Mouse (Mus musculus) midbrain, embryonic 14.5 days (tissue): Measurements from ENCODE around the gene Zfp775. TPM values are rescaled to one million over a fixed set of nuclear protein-coding genes. Genes with fewer than 3 reads are reported as not detected.
A peak's percentile ranks its signal among the peaks of the same experiment; 100 is the strongest.

Experiments used
- ATAC-seq: fragments of 200-750 bp; cut with Nextera tagmentation; 2 replicates; pipeline ENCODE4 v1.8.0; 2017; ENCODE audit warnings: moderate number of reproducible peaks, moderate library complexity; ENCODE audit not compliant: low FRiP score, low TSS enrichment
- DNase-seq: peaks from one replicate; pipeline ENCODE4 v3.0.0-alpha.2; 2015
- H3K27ac ChIP-seq: fragments of 300-500 bp; sonication (generic); replicated peaks from 2 replicates; pipeline ENCODE4 v1.5.1; 2014; ENCODE audit warnings: mild to moderate bottlenecking, low read depth, low read length, moderate library complexity
- H3K27me3 ChIP-seq: fragments of 300-500 bp; sonication (generic); 2 replicates; pipeline ENCODE4 v1.6.1; 2014; ENCODE audit warnings: low read length, control low read depth, mixed read lengths; ENCODE audit not compliant: control insufficient read depth, insufficient read depth
- H3K36me3 ChIP-seq: fragments of 300-500 bp; sonication (generic); 2 replicates; pipeline ENCODE4 v1.6.1; 2014; ENCODE audit warnings: low read length, control low read depth; ENCODE audit not compliant: control insufficient read depth, insufficient read depth
- H3K4me1 ChIP-seq: fragments of 300-500 bp; sonication (generic); 2 replicates; pipeline ENCODE4 v1.6.1; 2014; ENCODE audit warnings: mild to moderate bottlenecking, antibody characterized with exemption, low read length, control low read depth; ENCODE audit not compliant: control insufficient read depth, insufficient read depth
- H3K4me2 ChIP-seq: fragments of 300-500 bp; sonication (generic); 2 replicates; pipeline ENCODE4 v1.6.1; 2014; ENCODE audit warnings: mild to moderate bottlenecking, low read length, moderate library complexity
- H3K4me3 ChIP-seq: fragments of 300-500 bp; sonication (generic); replicated peaks from 2 replicates; pipeline ENCODE4 v1.5.1; 2014; ENCODE audit warnings: low read depth, low read length
- H3K9ac ChIP-seq: fragments of 300-500 bp; sonication (generic); replicated peaks from 2 replicates; pipeline ENCODE4 v1.6.1; 2014; ENCODE audit warnings: mild to moderate bottlenecking, low read length, moderate library complexity
- H3K9me3 ChIP-seq: fragments of 300-500 bp; sonication (generic); 2 replicates; pipeline ENCODE4 v1.6.1; 2016; ENCODE audit warnings: low read length, control low read depth, mixed read lengths; ENCODE audit not compliant: control insufficient read depth
- WGBS: fragments of 180-500 bp; shearing (Covaris S2); extraction: QIAGEN DNeasy Blood & Tissue Kit; methylation state at CpG from one replicate; pipeline ENCODE4 v1.1.7; 2014; 5-methylcytosine and 5-hydroxymethylcytosine counted together
- polyA plus RNA-seq: library from polyadenylated mRNA; unstranded; fragments of >200 nt; fragmentation: Nextera tagmentation; extraction: Ambion mirVana; gene quantifications from 2 replicates; pipeline ENCODE4 v1.2.1, GENCODE M21; 2014

Gene Zfp775
- polyA plus RNA-seq, 1 experiment from 2014 or later: 17.5 TPM

DNA sequence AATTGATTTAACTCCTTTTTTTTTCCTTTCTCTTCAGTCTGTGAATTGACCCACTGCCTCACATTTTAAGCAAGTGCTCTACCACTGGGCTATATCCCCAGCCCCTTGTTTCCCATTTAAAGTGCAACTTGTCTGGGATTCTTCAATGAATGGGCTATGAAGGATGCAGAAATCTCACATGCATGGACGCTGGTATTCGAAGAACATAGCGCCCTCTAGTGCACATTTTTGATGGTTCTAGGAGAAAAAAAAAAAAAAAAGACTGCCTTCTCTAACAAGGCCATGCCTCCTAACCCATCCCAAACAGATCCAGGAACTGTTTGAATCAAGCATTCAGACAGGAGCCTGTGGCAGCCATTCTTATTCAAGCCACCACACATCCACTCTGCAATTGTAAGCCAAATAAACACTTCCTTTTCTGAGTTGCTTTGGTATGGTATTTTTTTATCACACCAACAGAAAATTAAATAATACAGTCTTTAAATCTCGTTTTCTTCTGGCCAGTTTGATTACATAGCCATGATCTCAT, 41.0 kb downstream of the Zfp775 start:
- no peaks in the 10 kb centered on the region for H3K27me3 ChIP-seq
- ATAC-seq (no peak), DNase-seq (peak; percentile 90)
- H3K9me3 ChIP-seq: no peaks in the 10 kb centered on the region
- H3K4me3 ChIP-seq: no peak overlapping the region
- H3K4me2 ChIP-seq: no peak overlapping the region
- 22% methylated on average over 4 of the region's 4 CpGs for WGBS
- no peaks in the 10 kb centered on the region for H3K4me1 ChIP-seq
- H3K9ac ChIP-seq: no peak overlapping the region
- H3K27ac ChIP-seq: no peak overlapping the region
- no peaks in the 10 kb centered on the region for H3K36me3 ChIP-seq

DNA sequence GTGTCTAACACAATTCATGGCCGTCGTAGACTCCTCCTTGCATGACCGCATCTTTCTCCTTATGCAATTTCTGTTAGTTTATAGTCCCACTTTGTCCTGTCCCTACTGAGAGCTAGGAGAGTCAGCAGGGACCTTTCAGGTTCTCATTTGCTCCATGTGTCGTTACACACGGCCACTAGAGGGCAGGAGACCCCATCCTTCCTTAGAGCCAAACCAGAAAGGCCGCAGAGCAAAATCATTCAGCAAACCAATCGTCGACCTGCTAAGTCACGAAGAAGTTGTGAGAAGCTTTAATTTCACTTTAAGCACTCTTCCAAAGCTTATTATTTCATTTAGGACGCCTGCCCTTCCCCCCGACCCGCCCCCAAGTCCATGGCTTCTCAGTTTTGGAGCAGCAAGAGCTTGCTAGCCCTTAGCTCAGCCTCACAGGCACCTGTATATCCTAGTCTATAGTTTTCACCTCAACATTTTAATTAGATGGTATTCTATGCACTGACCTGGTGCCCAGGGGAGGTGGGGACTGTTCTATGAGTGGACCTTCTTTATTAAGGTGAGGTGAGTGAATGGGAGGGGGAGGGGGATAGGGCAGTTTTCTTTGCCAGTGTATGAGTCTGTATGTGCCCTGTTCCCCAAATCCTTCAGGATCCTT, 43.9 kb downstream of the Zfp775 start:
- no peak overlapping the region for H3K4me2 ChIP-seq
- no peak for ATAC-seq

DNA sequence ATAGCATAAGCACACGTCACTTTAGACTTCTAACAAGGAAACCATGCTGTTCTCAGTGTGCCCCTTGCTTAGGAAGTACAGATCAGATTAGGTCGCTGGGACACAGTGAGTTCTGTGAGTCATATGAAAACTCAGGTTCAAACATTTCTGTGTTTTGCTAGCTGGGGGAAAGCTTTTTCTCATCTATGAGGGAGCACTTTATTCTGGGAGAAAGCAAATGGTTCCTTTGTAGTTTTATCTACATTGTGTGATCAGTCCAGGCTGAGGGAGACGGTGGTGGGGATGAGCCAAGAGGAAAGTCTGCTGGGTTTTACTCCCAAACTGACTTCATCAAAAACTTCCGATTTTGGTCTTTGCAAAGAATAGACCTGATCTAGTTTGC, 44.4 kb downstream of the Zfp775 start:
- H3K4me3 ChIP-seq: no peak overlapping the region
- ATAC-seq: no peak
- H3K36me3 ChIP-seq: no peaks in the 10 kb centered on the region
- H3K27ac ChIP-seq: no peak overlapping the region
- H3K4me2 ChIP-seq: no peak overlapping the region
- 85% methylated on average over 4 of the region's 4 CpGs for WGBS
- DNase-seq: no peak
- H3K27me3 ChIP-seq: no peaks in the 10 kb centered on the region
- H3K4me1 ChIP-seq: no peaks in the 10 kb centered on the region
- no peaks in the 10 kb centered on the region for H3K9me3 ChIP-seq
- H3K9ac ChIP-seq: no peak overlapping the region

More for the DNA sequence above, 43.9 kb downstream of the Zfp775 start:
- H3K4me3 ChIP-seq: no peak overlapping the region
- no peaks in the 10 kb centered on the region for H3K27me3 ChIP-seq
- no peaks in the 10 kb centered on the region for H3K9me3 ChIP-seq
- WGBS: 14% methylated on average over 12 of the region's 12 CpGs
- H3K36me3 ChIP-seq: no peaks in the 10 kb centered on the region
- H3K9ac ChIP-seq: no peak overlapping the region
- DNase-seq: peak; percentile 88
- H3K4me1 ChIP-seq: no peaks in the 10 kb centered on the region
- no peak overlapping the region for H3K27ac ChIP-seq

DNA sequence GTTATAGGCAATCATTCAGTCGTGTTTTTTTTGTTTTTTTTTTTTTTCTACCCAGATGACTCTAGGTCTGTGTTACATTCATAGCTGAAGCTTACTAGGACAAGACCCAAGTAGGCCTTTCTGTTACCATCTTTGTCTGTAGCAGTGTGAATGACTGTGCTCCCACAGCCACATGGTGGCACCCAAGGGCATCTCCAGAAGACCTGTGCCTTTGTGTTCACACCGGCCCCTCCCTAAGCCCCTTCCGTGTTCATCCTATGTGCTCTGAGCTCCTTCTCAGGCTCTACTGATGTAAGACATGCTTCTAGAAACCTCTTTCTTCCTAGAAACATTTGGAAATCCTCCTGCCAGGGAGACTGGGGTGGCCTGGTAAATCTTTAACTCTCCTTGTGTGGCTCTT, 45.1 kb downstream of the Zfp775 start, which contains the start of gene Gimap8:
Gene Gimap8 (plus strand): TSS at position 240 of the 400 bp plus-strand sequence.
- Histone ChIP-seq H3K9ac (no peak within 1 kb of the TSS), H3K4me1 (no peaks in the 10 kb centered on the region), H3K4me3 (no peak within 1 kb of the TSS), H3K36me3 (no peaks in the 10 kb centered on the region), H3K4me2 (no peak within 1 kb of the TSS), H3K27me3 (no peaks in the 10 kb centered on the region), H3K27ac (no peak within 1 kb of the TSS), H3K9me3 (no peaks in the 10 kb centered on the region)
- ATAC-seq (no peak), DNase-seq (no peak)
- 46% methylated on average over 3 of the region's 3 CpGs for WGBS

DNA sequence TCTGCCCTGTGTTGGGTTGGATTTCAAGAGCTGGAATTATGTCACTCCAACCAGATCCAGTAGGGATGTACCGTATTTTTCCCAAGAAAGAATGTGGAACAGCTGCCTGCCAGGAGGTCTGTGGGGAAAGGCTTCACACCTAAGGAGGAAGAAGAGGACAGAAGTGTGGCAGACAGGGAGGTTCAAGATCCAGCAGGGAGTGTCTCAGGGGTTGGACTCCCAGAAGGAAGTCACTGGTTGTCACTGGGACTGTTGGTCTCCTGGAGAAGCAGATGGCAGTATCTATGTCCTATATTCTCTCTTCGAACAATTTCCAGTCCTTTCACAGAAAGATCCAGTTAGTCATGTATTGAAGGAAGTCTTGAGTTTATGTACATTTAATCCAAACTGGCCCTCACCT, 45.7 kb downstream of the Zfp775 start:
- no peak overlapping the region for H3K9ac ChIP-seq
- no peaks in the 10 kb centered on the region for H3K4me1 ChIP-seq
- WGBS: 91% methylated on average over 2 of the region's 2 CpGs
- no peaks in the 10 kb centered on the region for H3K27me3 ChIP-seq
- H3K9me3 ChIP-seq: no peaks in the 10 kb centered on the region
- no peaks in the 10 kb centered on the region for H3K36me3 ChIP-seq
- H3K4me3 ChIP-seq: no peak overlapping the region
- no peak overlapping the region for H3K27ac ChIP-seq
- DNase-seq (no peak), ATAC-seq (no peak)
- no peak overlapping the region for H3K4me2 ChIP-seq

DNA sequence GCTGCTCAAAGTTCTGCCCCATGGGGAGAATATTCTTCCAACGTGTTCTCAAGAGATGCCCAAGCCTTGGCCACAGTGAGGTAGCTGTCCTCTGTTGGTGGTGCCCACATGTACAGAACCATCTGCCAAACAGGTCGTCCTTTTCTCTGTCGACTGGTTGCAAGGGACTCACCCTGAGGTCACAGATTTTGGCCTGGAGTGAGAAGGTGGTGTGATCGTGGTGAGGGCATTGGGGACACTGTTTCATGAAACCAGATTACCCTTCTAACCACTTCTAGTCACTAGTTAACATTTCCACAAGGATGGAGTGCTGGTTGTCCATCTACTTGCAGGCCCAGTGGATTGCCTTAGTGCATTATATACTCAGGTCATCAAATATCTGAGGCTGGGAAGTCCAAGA, 46.9 kb downstream of the Zfp775 start:
- Histone ChIP-seq H3K27me3 (no peaks in the 10 kb centered on the region), H3K4me1 (no peaks in the 10 kb centered on the region), H3K9ac (no peak overlapping the region), H3K27ac (no peak overlapping the region), H3K9me3 (no peaks in the 10 kb centered on the region), H3K36me3 (no peaks in the 10 kb centered on the region), H3K4me3 (no peak overlapping the region), H3K4me2 (no peak overlapping the region)
- no peak for DNase-seq
- ATAC-seq: no peak
- 83% methylated on average over 4 of the region's 4 CpGs for WGBS

DNA sequence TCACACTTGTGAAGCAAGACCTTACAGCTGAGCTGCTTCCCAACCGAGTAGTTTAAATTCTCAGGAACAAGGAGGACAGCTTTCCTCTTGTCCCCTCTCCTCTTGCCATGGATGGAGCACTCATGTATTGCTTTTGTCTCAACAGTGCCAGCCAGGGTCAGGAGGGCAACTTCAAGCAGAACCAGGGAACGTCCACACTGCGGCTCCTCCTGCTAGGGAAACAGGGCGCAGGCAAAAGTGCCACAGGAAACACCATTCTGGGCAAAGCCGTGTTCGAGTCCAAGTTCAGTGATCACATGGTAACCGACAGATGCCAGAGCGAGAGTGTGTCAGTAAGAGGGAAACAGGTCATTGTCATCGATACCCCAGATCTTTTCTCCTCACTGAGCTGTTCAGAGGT, 48.2 kb downstream of the Zfp775 start:
- 90% methylated on average over 9 of the region's 9 CpGs for WGBS
- Histone ChIP-seq H3K36me3 (no peaks in the 10 kb centered on the region), H3K4me3 (no peak overlapping the region), H3K9ac (no peak overlapping the region), H3K27ac (no peak overlapping the region), H3K4me2 (no peak overlapping the region), H3K4me1 (no peaks in the 10 kb centered on the region), H3K27me3 (no peaks in the 10 kb centered on the region), H3K9me3 (no peaks in the 10 kb centered on the region)
- ATAC-seq (no peak), DNase-seq (no peak)

DNA sequence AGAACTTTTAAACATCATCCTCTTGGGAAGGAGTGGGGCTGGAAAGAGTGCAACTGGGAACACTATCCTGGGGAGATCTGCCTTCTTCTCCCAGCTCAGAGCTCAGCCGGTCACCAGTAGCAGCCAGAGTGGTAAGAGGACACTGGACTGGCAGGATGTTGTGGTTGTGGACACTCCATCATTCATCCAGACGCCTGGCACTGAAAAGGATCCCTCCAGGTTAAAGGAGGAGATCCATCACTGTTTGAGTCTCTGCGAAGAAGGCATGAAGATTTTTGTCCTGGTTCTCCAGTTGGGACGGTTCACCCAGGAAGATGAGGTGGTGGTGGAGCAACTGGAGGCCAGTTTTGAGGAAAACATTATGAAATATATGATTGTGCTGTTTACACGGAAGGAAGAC, 56.9 kb downstream of the Zfp775 start:
- no peaks in the 10 kb centered on the region for H3K27me3 ChIP-seq

DNA sequence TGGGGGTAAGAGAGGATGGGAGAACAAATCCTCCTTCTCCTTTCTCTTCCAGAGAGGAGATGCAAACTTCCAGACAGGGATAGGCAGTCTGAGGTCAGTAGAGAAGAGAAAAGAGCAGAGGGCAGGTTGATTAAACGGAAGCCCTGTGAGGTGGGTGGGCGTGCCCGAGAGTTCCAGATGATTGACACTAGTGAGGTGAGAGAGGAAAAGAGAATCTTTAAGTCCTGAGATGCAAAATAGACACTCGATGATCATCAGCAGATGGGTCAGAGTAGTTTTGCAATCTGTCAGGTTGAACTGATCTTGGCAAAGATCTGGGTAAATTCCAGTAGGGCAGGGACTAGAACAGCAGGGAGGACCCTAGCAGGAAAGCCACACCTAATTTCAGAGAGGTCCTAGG, 62.9 kb downstream of the Zfp775 start:
- Histone ChIP-seq H3K36me3 (no peaks in the 10 kb centered on the region), H3K27me3 (no peaks in the 10 kb centered on the region), H3K27ac (no peak overlapping the region), H3K4me3 (no peak overlapping the region), H3K4me1 (no peaks in the 10 kb centered on the region), H3K9me3 (no peaks in the 10 kb centered on the region), H3K9ac (no peak overlapping the region), H3K4me2 (no peak overlapping the region)
- no peak for ATAC-seq
- WGBS: 85% methylated on average over 4 of the region's 4 CpGs
- no peak for DNase-seq

More for the DNA sequence above, 56.9 kb downstream of the Zfp775 start:
- Histone ChIP-seq H3K36me3 (no peaks in the 10 kb centered on the region), H3K4me3 (no peak overlapping the region), H3K4me1 (no peaks in the 10 kb centered on the region), H3K9me3 (no peaks in the 10 kb centered on the region), H3K4me2 (no peak overlapping the region), H3K9ac (no peak overlapping the region), H3K27ac (no peak overlapping the region)
- 91% methylated on average over 5 of the region's 5 CpGs for WGBS
- ATAC-seq (no peak), DNase-seq (no peak)
